Mouse (Mus musculus): ENCODE measurements around the gene Cwc25.
A peak's percentile ranks its signal among the peaks of the same experiment; 100 is the strongest.

The Cwc25 gene

DNA sequence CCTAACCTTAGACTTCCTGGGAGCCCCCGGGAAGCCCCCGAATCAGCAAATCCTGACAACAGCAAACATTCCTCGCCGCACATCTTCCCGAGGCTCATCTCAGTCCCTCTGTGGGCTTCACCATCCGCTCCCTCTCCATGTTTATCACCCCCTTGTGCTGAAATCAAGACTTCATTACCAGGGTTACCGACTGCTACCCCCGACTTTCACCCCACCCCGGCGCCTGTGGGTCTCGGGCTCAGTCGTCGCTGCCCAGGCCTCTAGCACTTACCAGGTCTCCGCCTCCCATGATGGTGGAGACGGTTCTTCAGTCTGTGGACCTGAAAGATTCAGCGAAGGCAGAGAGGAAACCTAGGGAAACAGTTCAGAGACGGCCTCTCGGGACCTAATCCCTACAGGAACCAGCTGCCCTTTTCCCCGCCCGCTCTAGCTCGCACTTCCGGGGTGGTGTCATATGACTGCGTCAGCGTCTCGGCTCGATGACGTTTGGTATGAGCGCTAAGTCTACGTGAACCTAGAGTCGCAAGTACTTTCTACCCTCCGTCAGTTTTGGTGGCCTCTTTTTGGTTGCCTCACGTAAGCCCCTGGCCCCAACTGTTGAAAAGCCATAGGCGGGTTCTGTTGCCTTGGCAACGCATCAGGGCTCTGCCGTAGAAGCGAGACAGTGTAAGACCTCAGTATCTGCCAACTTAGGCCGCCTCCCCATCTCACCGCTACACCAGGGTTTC, at the start of gene Cwc25:
Gene Cwc25, minus strand, starts transcription at position 403 of the 728 bp plus-strand sequence.
- DNase-seq (ENCODE audit: extremely low spot score, low spot score): peak; percentile 94

GRCm38 (mm10) chr11:97815736-97816135, 49.4 kb upstream of the Cwc25 start:
- no peak for DNase-seq (ENCODE audit: extremely low spot score, low spot score)

GRCm38 (mm10) chr11:97813746-97814515, 47.6 kb upstream of the Cwc25 start:
- DNase-seq (ENCODE audit: extremely low spot score, low spot score): no peak

DNA sequence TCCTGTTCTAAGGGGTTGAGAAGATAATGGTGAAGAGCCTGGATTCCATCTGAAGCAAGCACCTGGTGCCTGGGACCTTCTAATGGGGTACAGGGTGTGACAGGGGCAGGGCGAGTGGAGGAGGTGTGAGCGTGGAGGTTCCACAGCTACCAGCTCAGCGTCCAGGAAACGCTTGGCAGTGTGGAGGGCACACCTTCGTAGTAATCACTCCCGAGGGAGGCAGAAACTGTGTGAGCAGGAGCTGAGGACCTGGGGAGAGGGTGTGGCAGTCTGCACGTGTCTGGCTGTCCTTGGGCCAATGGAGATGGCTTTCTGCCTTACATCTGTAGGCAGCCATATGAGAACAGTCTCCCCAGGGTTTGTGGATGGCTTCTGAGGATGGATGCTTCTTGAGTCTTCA, 46.7 kb upstream of the Cwc25 start:
- no peak for DNase-seq (ENCODE audit: extremely low spot score, low spot score)

- peak; percentile 57 for DNase-seq (ENCODE audit: extremely low spot score, low spot score)
These were observed 46.1 kb upstream of the Cwc25 start for GRCm38 (mm10) chr11:97812491-97812921.

DNA sequence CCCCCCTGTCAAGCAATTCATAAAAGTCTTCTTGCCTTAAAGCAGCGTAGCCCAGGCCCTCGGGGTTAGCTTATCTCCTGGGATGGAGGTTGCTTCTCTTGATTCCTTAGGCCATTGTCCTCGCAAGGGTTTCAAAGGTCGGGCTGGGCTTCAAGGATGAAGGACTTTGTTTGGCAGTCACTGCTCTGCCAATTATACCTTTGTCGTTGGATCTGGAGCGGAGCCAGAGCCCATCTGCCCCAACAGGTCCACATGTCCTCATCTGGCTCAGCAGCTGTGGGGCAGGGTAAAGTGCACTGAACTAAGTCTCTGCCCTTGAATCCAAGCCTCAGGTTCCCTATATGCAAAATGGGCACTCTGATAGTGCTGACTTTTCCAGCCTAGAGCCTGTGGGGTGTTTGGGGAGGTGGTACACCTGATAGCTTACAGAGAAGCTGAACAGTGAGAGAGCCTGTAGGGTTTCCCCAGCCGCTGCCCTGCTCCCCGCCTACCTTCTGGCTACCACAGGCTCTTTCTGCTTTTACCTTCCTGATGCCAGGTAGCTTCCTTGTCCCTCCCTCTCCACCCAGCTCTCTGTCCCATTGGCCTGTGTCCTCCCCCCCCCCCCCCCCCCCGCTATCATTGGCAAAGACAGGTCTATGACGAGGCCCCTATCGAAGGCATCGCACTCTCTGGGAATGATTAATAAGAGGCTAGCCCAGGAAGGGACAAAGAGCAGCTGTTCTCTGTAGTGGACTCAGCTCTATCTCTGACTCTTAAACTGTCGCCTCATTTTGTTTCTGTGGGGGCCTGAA, 45.4 kb upstream of the Cwc25 start:
- no peak for DNase-seq (ENCODE audit: extremely low spot score, low spot score)

GRCm38 (mm10) chr11:97810970-97811369, 44.6 kb upstream of the Cwc25 start:
- DNase-seq (ENCODE audit: extremely low spot score, low spot score): no peak

- no peak for DNase-seq (ENCODE audit: extremely low spot score, low spot score)
These were observed 44.0 kb upstream of the Cwc25 start for GRCm38 (mm10) chr11:97810356-97810755.

DNA sequence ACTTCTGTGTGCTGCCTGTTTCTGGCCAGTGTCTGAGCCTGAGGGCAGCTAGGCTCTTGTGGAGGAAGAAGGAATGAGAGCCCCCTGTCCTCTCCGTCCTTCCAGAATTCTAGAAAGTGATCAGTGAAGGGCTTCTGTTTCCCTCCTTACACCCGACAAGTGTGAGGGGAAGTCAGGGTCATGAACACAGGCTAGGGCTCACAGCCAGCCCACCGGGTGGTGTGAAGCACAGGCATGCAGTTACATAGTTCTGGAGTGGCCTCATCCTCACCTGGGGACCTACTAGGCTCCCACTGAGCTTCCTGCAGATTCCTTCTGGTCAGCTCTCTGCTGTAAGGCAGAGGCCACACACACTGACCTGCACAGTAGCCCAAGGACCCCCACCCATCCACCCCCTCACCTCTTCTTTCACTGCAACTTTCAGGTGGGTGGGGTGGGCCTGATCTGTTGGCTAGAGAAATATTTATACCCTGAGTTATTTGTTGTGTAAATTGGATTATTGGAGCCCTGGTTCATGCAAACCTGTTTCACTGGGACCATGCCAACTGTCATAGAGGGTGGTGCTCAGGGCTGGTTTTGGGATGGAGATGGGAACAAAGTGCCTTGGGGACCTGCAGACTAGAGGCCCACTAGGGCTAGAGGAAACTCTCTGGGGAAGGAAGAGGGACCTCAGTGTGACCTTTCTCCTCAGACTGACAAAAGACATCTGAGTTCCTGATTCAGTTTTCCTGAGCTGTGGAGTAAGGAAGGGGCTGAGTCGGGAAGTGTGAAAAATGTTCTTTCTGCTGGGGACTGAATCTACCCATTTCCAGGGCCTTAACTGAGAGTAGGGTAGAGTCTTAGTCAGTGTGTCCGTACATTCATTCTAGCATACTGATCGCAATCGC, 43.1 kb upstream of the Cwc25 start:
- no peak for DNase-seq (ENCODE audit: extremely low spot score, low spot score)

DNA sequence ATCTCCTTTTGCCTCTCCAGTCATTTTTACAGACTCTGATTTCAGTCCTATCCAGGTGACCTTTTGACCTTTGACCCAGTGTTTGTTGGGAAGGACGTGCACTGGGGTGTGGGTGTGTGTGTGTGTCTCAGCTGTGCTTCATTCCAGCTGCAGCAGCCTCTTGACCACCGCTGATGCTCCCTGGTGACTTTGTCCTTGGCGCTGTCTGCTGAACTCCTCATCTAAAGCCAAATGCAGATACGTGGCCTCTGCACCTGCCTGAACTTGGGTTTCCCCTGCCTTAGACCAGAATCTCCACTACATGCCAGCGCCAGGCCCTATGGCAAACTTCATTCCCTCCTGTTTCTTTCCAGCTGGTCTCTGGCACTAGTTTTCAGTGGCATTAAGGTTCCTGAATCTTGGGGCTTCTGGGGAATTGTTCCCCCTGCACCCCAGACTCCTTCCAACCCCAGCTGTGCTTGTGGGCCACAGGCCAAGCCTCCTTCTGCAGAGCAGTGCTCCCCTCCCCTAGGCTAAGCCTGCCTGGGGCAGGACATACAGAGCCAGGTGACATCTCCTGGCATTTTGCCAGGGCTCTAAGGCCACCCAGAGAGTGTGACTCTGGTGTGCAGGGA, 42.4 kb upstream of the Cwc25 start:
- no peak for DNase-seq (ENCODE audit: extremely low spot score, low spot score)

DNA sequence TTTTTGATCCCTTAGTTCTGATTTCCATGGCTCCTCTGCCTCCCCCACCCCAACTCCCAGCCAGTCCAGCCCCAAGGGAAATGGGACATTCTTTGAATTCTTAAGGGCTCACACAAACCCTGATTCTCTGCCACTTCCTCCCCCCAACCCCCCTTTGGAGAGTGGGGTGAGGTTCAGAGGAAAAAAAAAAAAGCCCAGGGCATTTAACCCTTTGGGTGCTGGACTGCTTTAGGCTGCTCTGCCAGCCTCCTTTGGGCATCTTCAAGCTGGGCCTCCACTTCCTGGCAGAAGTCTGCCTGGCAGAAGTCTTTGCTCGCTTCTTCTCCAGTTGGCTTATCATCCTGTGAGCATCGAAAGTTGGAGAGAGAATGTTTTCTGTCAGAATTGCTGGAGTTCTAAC, 41.7 kb upstream of the Cwc25 start:
- DNase-seq (ENCODE audit: extremely low spot score, low spot score): no peak

- DNase-seq (ENCODE audit: extremely low spot score, low spot score): no peak
These were observed 41.3 kb upstream of the Cwc25 start for GRCm38 (mm10) chr11:97807626-97808025.

- DNase-seq (ENCODE audit: extremely low spot score, low spot score): no peak
These were observed 40.2 kb upstream of the Cwc25 start for GRCm38 (mm10) chr11:97806613-97806964.

GRCm38 (mm10) chr11:97805662-97806612, 39.6 kb upstream of the Cwc25 start:
- peak; percentile 26 for DNase-seq (ENCODE audit: extremely low spot score, low spot score)

- DNase-seq (ENCODE audit: extremely low spot score, low spot score): no peak
These were observed 38.7 kb upstream of the Cwc25 start for GRCm38 (mm10) chr11:97804841-97805661.

- DNase-seq (ENCODE audit: extremely low spot score, low spot score): no peak
These were observed 37.5 kb upstream of the Cwc25 start for GRCm38 (mm10) chr11:97803847-97804246.

GRCm38 (mm10) chr11:97802495-97802894, 36.1 kb upstream of the Cwc25 start:
- DNase-seq (ENCODE audit: extremely low spot score, low spot score): no peak

- DNase-seq (ENCODE audit: extremely low spot score, low spot score): no peak
These were observed 35.8 kb upstream of the Cwc25 start for GRCm38 (mm10) chr11:97802194-97802470.
